26 mouse cellular contexts compared by ENCODE assay signal in the genomic region with DNA sequence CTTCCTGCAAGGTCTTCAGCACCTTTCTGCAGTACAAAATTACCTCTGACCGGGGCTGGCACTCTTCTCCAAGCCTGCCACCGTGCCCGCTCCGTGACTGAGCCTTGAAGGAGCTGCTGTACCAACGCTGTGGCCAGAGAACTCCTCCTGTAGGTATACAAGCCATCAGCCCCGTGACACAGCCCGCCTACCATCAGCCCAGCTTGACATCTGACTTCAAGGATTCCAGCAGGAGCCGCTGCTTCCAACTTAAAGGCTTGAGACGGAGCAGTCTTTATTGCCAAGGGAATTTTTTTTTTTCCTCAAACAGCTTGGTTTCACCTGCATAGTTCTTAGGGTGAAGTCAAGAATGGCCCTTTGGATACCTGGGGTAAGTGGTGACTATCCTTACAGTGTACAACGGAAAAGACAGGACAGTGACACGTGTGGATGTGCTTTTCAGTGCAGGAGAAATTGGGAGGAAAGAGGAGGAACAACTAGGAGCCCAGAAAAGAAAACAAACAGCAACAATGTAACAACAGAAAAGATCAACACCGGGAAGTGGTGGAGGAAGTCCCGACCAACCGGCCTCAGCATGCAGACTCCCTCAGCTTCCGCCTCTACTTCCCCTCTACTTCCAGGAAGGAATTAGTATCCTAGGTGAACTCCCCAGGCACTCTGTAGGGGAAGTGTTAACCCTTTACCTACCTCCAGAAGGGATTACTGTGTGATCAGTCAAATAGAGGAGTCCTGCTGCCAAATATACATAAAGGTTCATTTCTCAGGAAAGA. TPM values are rescaled to one million over a fixed set of nuclear protein-coding genes. Genes with fewer than 3 reads are reported as not detected.
DNase-seq lines count a peak whose midpoint lies in the region; ATAC-seq and TF ChIP-seq lines count a peak whose summit lies in the region.
"Had no signal": no experiment of that assay in that cellular context is flagged by ENCODE, and none has a peak within 500 bp of the region (broad histone marks: within the 10 kb centered on the region; RNA-seq: fewer than 3 reads in every experiment).

No protein-coding gene starts in this region.

- H3K4me2 ChIP-seq in lung, postnatal 0 days (replicated peaks; ENCODE audit: low read depth, low read length): no peak overlapping the region
- H3K4me2 ChIP-seq in liver, embryonic 11.5 days: no peak overlapping the region
- H3K4me2 ChIP-seq: embryonic facial prominence, embryonic 12.5 days; forebrain, embryonic 12.5 days; forebrain, embryonic 15.5 days; heart, embryonic 12.5 days; heart, embryonic 15.5 days; hindbrain, embryonic 14.5 days had no signal

- intact Hi-C loops in heart, postnatal 10 days (cut with DNase I): loop anchor here (5.0 kb wide), 1 partner anchor 39 kb away; a partner anchor contains a TSS

- no peaks in the 10 kb centered on the region for H3K9me3 ChIP-seq in lung, postnatal 0 days (ENCODE audit: low read length)
- H3K9me3 ChIP-seq in liver, embryonic 11.5 days (ENCODE audit: control insufficient read depth, low read length): no peaks in the 10 kb centered on the region
- H3K9me3 ChIP-seq: embryonic facial prominence, embryonic 12.5 days; forebrain, embryonic 12.5 days; forebrain, embryonic 15.5 days; heart, embryonic 12.5 days; heart, embryonic 15.5 days had no signal

- DNase-seq in heart, adult 11 months: peak; percentile 90
- DNase-seq in heart, postnatal 10 days: no peak
- DNase-seq in lung, postnatal 0 days (ENCODE audit: low spot score): no peak
- no peak for DNase-seq in lung, postnatal 14 days
- peak; percentile 40 for DNase-seq in ZHBTc4 (ENCODE audit: low read depth, low spot score)
- DNase-seq in liver, embryonic 11.5 days (ENCODE audit: low spot score): no peak
- DNase-seq in cerebellum, postnatal 10 days: no peak
- DNase-seq: adrenal gland, adult 2 months; adrenal gland, postnatal 14 days; cerebellum, adult 11-12 months; cerebellum, adult 8-10 months; gastrocnemius, postnatal 10 days; gastrocnemius, postnatal 36 days; heart, adult 18-20 months; heart, postnatal 14 days; heart, postnatal 4 days; kidney, adult 11 months had no signal

- no peaks in the 10 kb centered on the region; the same call in 1 of the 2 replicates for H3K4me1 ChIP-seq in lung, postnatal 0 days (ENCODE audit: insufficient read depth, low read depth, low read length)
- no peaks in the 10 kb centered on the region for H3K4me1 ChIP-seq in liver, embryonic 11.5 days (replicated peaks; ENCODE audit: control insufficient read depth, insufficient read depth, low read length)
- H3K4me1 ChIP-seq: embryonic facial prominence, embryonic 12.5 days; forebrain, embryonic 15.5 days had no signal

- TF ChIP-seq EP300 in lung, postnatal 0 days (IDR thresholded peaks at IDR 0.05): no peak

- ATAC-seq in lung, postnatal 0 days: no peak
- no peak for ATAC-seq in liver, embryonic 11.5 days (replicated peaks; ENCODE audit: low FRiP score)
- ATAC-seq: forebrain, embryonic 15.5 days; hindbrain, postnatal 0 days; inflammation-experienced regulatory T-cells, adult 6 months had no signal

- H3K27ac ChIP-seq in lung, postnatal 0 days (ENCODE audit: low read length): no peak overlapping the region; the same call in 1 of the 2 replicates
- H3K27ac ChIP-seq in liver, embryonic 11.5 days (ENCODE audit: low read depth, low read length): no peak overlapping the region
- H3K27ac ChIP-seq: embryonic facial prominence, embryonic 12.5 days; forebrain, embryonic 12.5 days; forebrain, embryonic 15.5 days; heart, embryonic 15.5 days; hindbrain, embryonic 14.5 days had no signal

- H3K4me3 ChIP-seq in lung, postnatal 0 days (ENCODE audit: low read depth, low read length): no peak overlapping the region
- no peak overlapping the region for H3K4me3 ChIP-seq in liver, embryonic 11.5 days (ENCODE audit: low read depth, low read length)
- H3K4me3 ChIP-seq: embryonic facial prominence, embryonic 12.5 days; erythroblast, embryonic 14.5 days; forebrain, embryonic 12.5 days; forebrain, embryonic 15.5 days; heart, embryonic 12.5 days; heart, embryonic 15.5 days had no signal

- H3K9ac ChIP-seq in lung, postnatal 0 days (replicated peaks; ENCODE audit: low read depth): no peak overlapping the region
- no peak overlapping the region for H3K9ac ChIP-seq in liver, embryonic 11.5 days (ENCODE audit: low read depth, low read length)
- H3K9ac ChIP-seq: embryonic facial prominence, embryonic 12.5 days; forebrain, embryonic 12.5 days; forebrain, embryonic 15.5 days; heart, embryonic 12.5 days; heart, embryonic 15.5 days; hindbrain, embryonic 14.5 days had no signal

- H3K27me3 ChIP-seq in lung, postnatal 0 days (replicated peaks; ENCODE audit: insufficient read depth, low read length): no peaks in the 10 kb centered on the region
- H3K27me3 ChIP-seq in liver, embryonic 11.5 days (replicated peaks; ENCODE audit: control insufficient read depth, insufficient read depth, low read length): no peaks in the 10 kb centered on the region
- H3K27me3 ChIP-seq: embryonic facial prominence, embryonic 12.5 days; forebrain, embryonic 12.5 days; forebrain, embryonic 15.5 days; heart, embryonic 12.5 days; heart, embryonic 15.5 days had no signal

- no peaks in the 10 kb centered on the region for H3K36me3 ChIP-seq in lung, postnatal 0 days (ENCODE audit: insufficient read depth, low read length)
- no peaks in the 10 kb centered on the region; the same call in none of the 2 replicates for H3K36me3 ChIP-seq in liver, embryonic 11.5 days (ENCODE audit: control insufficient read depth, insufficient read depth, low read length)

- WGBS in lung, postnatal 0 days: 45% methylated on average over 15 of the region's 15 CpGs
- WGBS in liver, embryonic 11.5 days: 55% methylated on average over 15 of the region's 15 CpGs

- TF ChIP-seq CTCF in lung, postnatal 0 days (IDR thresholded peaks at IDR 0.05): 0 out of 2 replicates have a peak, but pooled peaks have one; percentile 17

RNA-seq across cellular contexts. Expression of a gene that starts 39.0 kb away (rescaled TPM):
- total RNA-seq in heart, postnatal 10 days (2021): 100 to 1,000 TPM; 213 to 220 TPM
- 16.8 and 17.6 TPM in 2 replicates for polyA plus RNA-seq in lung, postnatal 0 days (2015; fragmentation: Nextera tagmentation; extraction: Ambion mirVana)
- polyA plus RNA-seq in liver, embryonic 11.5 days (2014; fragmentation: Nextera tagmentation; extraction: Ambion mirVana): 35.9 and 45.8 TPM in 2 replicates

Comparison
In these comparisons a context has a peak if more than half of its experiments do, and no peak if none do; other contexts are left out.
1. DNase-seq: peak in heart, adult 11 months (single experiment) and ZHBTc4 (single experiment); none in heart, postnatal 10 days (0 of 2), lung, postnatal 0 days (single experiment), lung, postnatal 14 days (single experiment), liver, embryonic 11.5 days (single experiment) and cerebellum, postnatal 10 days (0 of 2).